ENCODE assay signal across 20 mouse cellular contexts in the genomic region with DNA sequence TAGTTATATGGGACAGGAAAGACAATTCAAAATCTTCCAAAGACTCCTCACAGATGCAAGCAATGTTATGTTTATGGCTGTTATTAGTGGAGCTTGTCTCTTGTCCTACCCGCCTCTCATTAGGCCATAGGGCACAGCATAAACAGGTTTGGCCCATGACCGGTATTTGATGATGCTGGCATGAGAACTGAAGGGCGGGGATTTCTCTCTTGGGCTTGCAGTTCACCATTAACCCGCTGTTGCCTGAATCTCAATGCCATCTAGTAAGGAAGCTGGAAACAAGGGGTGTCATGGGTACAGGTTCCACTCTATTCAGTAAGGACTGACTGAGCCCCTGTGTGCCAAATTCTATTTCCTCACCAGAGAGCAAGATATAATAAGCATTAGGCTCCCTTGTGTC.
A peak's percentile ranks its signal among the peaks of the same experiment; 100 is the strongest.
DNase-seq lines count a peak whose midpoint lies in the region; ATAC-seq and TF ChIP-seq lines count a peak whose summit lies in the region.
"Had no signal": no experiment of that assay in that cellular context is flagged by ENCODE, and none has a peak within 500 bp of the region (broad histone marks: within the 10 kb centered on the region; RNA-seq: fewer than 3 reads in every experiment).

No protein-coding gene starts in this region.

- H3K4me1 ChIP-seq in liver, adult 2 months (ENCODE audit: control insufficient read depth, insufficient read depth, low read length), result peaks cover 23% of the 10 kb centered on the region; the same call in 1 of the 2 replicates
- peaks cover 2% of the 10 kb centered on the region; the same call in 1 of the 2 replicates for H3K4me1 ChIP-seq in liver, embryonic 11.5 days (replicated peaks; ENCODE audit: control insufficient read depth, insufficient read depth, low read length)
- H3K4me1 ChIP-seq in intestine, postnatal 0 days (replicated peaks; ENCODE audit: control insufficient read depth, insufficient read depth, low read length), result peaks cover 9% of the 10 kb centered on the region; the same call in 1 of the 2 replicates
- H3K4me1 ChIP-seq in small intestine, adult 2 months (ENCODE audit: control insufficient read depth, insufficient read depth, insufficient read length, low read length), result peaks cover 27% of the 10 kb centered on the region; the same call in 1 of the 2 replicates
- H3K4me1 ChIP-seq in forebrain, embryonic 15.5 days, result no peaks in the 10 kb centered on the region
- H3K4me1 ChIP-seq: forebrain, embryonic 10.5 days; hindbrain, embryonic 13.5 days; neural tube, embryonic 12.5 days had no signal

- ATAC-seq in liver, embryonic 11.5 days (replicated peaks; ENCODE audit: low FRiP score), result no peak
- peak; percentile 14; the same call in 1 of the 2 replicates for ATAC-seq in intestine, postnatal 0 days
- ATAC-seq in forebrain, embryonic 15.5 days (replicated peaks), result no peak

- H3K4me2 ChIP-seq in liver, embryonic 11.5 days, result no peak overlapping the region
- no peak overlapping the region for H3K4me2 ChIP-seq in intestine, postnatal 0 days (replicated peaks; ENCODE audit: low read depth)
- no peak overlapping the region for H3K4me2 ChIP-seq in forebrain, embryonic 15.5 days (replicated peaks)
- H3K4me2 ChIP-seq: hindbrain, embryonic 13.5 days; limb, embryonic 12.5 days; neural tube, embryonic 12.5 days had no signal

- no peaks in the 10 kb centered on the region for H3K27me3 ChIP-seq in liver, adult 2 months (ENCODE audit: control insufficient read depth, insufficient read depth, low read length)
- no peaks in the 10 kb centered on the region for H3K27me3 ChIP-seq in liver, embryonic 11.5 days (replicated peaks; ENCODE audit: control insufficient read depth, insufficient read depth, low read length)
- H3K27me3 ChIP-seq in intestine, postnatal 0 days (replicated peaks; ENCODE audit: control insufficient read depth, insufficient read depth, low read length), result no peaks in the 10 kb centered on the region
- H3K27me3 ChIP-seq in small intestine, adult 2 months (ENCODE audit: control insufficient read depth, insufficient read depth, low read length), result no peaks in the 10 kb centered on the region
- H3K27me3 ChIP-seq in forebrain, embryonic 15.5 days, result no peaks in the 10 kb centered on the region
- H3K27me3 ChIP-seq: CH12.LX; hindbrain, embryonic 13.5 days; limb, embryonic 12.5 days; neural tube, embryonic 12.5 days had no signal

- DNase-seq in adrenal gland, postnatal 14 days, result peak; percentile 39
- no peak for DNase-seq in adrenal gland, adult 18-20 months (ENCODE audit: low spot score in 2 of 2)
- DNase-seq in liver, adult 2 months (ENCODE audit: extremely low read depth, low read depth, low spot score), result peak; percentile 90
- no peak for DNase-seq in liver, embryonic 11.5 days (ENCODE audit: low spot score)
- no peak for DNase-seq in cerebellum, postnatal 4 days (ENCODE audit: low spot score in 2 of 2)
- DNase-seq: adrenal gland, postnatal 25 days; cerebellum, adult 9-11 months; gastrocnemius, postnatal 25 days; heart, postnatal 10 days; lung, postnatal 14 days; right cerebral cortex, postnatal 14 days had no signal

- H3K4me3 ChIP-seq in liver, adult 2 months (ENCODE audit: insufficient read depth, low read depth, low read length), result no peak overlapping the region
- H3K4me3 ChIP-seq in liver, embryonic 11.5 days (ENCODE audit: low read depth, low read length), result no peak overlapping the region
- no peak overlapping the region for H3K4me3 ChIP-seq in intestine, postnatal 0 days (ENCODE audit: low read depth, low read length)
- H3K4me3 ChIP-seq in small intestine, adult 2 months (ENCODE audit: low read depth, low read length), result no peak overlapping the region
- H3K4me3 ChIP-seq in forebrain, embryonic 15.5 days, result no peak overlapping the region
- H3K4me3 ChIP-seq: forebrain, embryonic 10.5 days; heart, embryonic 10.5 days; hindbrain, embryonic 13.5 days; limb, embryonic 12.5 days; neural tube, embryonic 12.5 days had no signal

- no peaks in the 10 kb centered on the region for H3K79me2 ChIP-seq in liver, adult 2 months (ENCODE audit: control insufficient read depth, insufficient read depth, low read length)

- TF ChIP-seq POLR2A in liver, adult 2 months (IDR thresholded peaks at IDR 0.05; ENCODE audit: extremely low read depth, insufficient read depth, low read length), result no peak
- TF ChIP-seq POLR2A in small intestine, adult 2 months (IDR thresholded peaks at IDR 0.05; ENCODE audit: low read depth, low read length), result no peak

- H3K9me3 ChIP-seq in liver, embryonic 11.5 days (ENCODE audit: control insufficient read depth, low read length), result no peaks in the 10 kb centered on the region
- no peaks in the 10 kb centered on the region for H3K9me3 ChIP-seq in intestine, postnatal 0 days (ENCODE audit: control insufficient read depth)
- no peaks in the 10 kb centered on the region for H3K9me3 ChIP-seq in forebrain, embryonic 15.5 days
- H3K9me3 ChIP-seq: forebrain, embryonic 10.5 days; heart, embryonic 10.5 days; hindbrain, embryonic 13.5 days; limb, embryonic 12.5 days; neural tube, embryonic 12.5 days had no signal

- peak overlapping the region; percentile 94 for H3K27ac ChIP-seq in liver, adult 2 months (replicated peaks; ENCODE audit: insufficient read depth, low read depth, low read length)
- H3K27ac ChIP-seq in liver, embryonic 11.5 days (ENCODE audit: low read depth, low read length), result no peak overlapping the region
- H3K27ac ChIP-seq in intestine, postnatal 0 days (ENCODE audit: low read depth, low read length), result peak overlapping the region; percentile 60; the same call in 1 of the 2 replicates
- peak overlapping the region; percentile 86 for H3K27ac ChIP-seq in small intestine, adult 2 months (ENCODE audit: insufficient read depth, low read depth, low read length)
- H3K27ac ChIP-seq in forebrain, embryonic 15.5 days (replicated peaks), result no peak overlapping the region
- H3K27ac ChIP-seq: forebrain, embryonic 10.5 days; heart, embryonic 10.5 days; hindbrain, embryonic 13.5 days; limb, embryonic 12.5 days; neural tube, embryonic 12.5 days had no signal

- no peak overlapping the region for H3K9ac ChIP-seq in liver, adult 2 months (ENCODE audit: low read depth, low read length)
- no peak overlapping the region for H3K9ac ChIP-seq in liver, embryonic 11.5 days (ENCODE audit: low read depth, low read length)
- H3K9ac ChIP-seq in intestine, postnatal 0 days (ENCODE audit: low read depth, low read length), result no peak overlapping the region
- H3K9ac ChIP-seq in forebrain, embryonic 15.5 days (replicated peaks), result no peak overlapping the region
- H3K9ac ChIP-seq: hindbrain, embryonic 13.5 days; limb, embryonic 12.5 days; neural tube, embryonic 12.5 days had no signal

- 20% methylated on average over 4 of the region's 4 CpGs for WGBS in liver, adult 2 months
- WGBS in liver, embryonic 11.5 days, result 78% methylated on average over 4 of the region's 4 CpGs
- WGBS in intestine, postnatal 0 days, result 35% methylated on average over 4 of the region's 4 CpGs
- 21% methylated on average over 4 of the region's 4 CpGs for WGBS in small intestine, adult 2 months
- WGBS in forebrain, embryonic 15.5 days, result 73% methylated on average over 4 of the region's 4 CpGs

- H3K36me3 ChIP-seq in liver, adult 2 months (ENCODE audit: control insufficient read depth, insufficient read depth, low read length), result no peaks in the 10 kb centered on the region
- no peaks in the 10 kb centered on the region for H3K36me3 ChIP-seq in liver, embryonic 11.5 days (ENCODE audit: control insufficient read depth, insufficient read depth, low read length)
- H3K36me3 ChIP-seq in intestine, postnatal 0 days (ENCODE audit: control insufficient read depth, insufficient read depth), result no peaks in the 10 kb centered on the region
- no peaks in the 10 kb centered on the region for H3K36me3 ChIP-seq in small intestine, adult 2 months (ENCODE audit: control insufficient read depth, insufficient read depth, low read length)
- no peaks in the 10 kb centered on the region for H3K36me3 ChIP-seq in forebrain, embryonic 15.5 days
- H3K36me3 ChIP-seq: forebrain, embryonic 10.5 days; heart, embryonic 10.5 days; hindbrain, embryonic 13.5 days; limb, embryonic 12.5 days; neural tube, embryonic 12.5 days had no signal

- no peak for TF ChIP-seq CTCF in liver, adult 2 months (IDR thresholded peaks at IDR 0.05; ENCODE audit: low read depth, low read length)
- TF ChIP-seq CTCF in intestine, postnatal 0 days (IDR thresholded peaks at IDR 0.05; ENCODE audit: low read depth), result no peak
- no peak for TF ChIP-seq CTCF in small intestine, adult 2 months (IDR thresholded peaks at IDR 0.05; ENCODE audit: extremely low read depth, insufficient read length, insufficient replicate concordance, low read depth, low read length)

Comparison
In these comparisons a context has a peak if more than half of its experiments do, and no peak if none do; other contexts are left out.
1. DNase-seq: peak in adrenal gland, postnatal 14 days (single experiment) and liver, adult 2 months (single experiment); none in adrenal gland, adult 18-20 months (0 of 2), liver, embryonic 11.5 days (single experiment) and cerebellum, postnatal 4 days (0 of 2).
2. H3K27ac ChIP-seq: peak in liver, adult 2 months (single experiment), intestine, postnatal 0 days (single experiment) and small intestine, adult 2 months (single experiment); none in liver, embryonic 11.5 days (single experiment) and forebrain, embryonic 15.5 days (single experiment).